Mouse (Mus musculus) liver, embryonic 16.5 days (tissue): ENCODE data around the gene Ccdc117. TPM values are rescaled to one million over a fixed set of nuclear protein-coding genes. Genes with fewer than 3 reads are reported as not detected.
"Not testable (repeated sequence)": the region's sequence is repeated elsewhere in the genome, so short reads cannot be mapped to it uniquely, and the experiment has no call there.

Source experiments
- ATAC-seq: fragments of 200-750 bp; cut with Nextera tagmentation; 2 replicates; pipeline ENCODE4 v1.8.0; 2017; ENCODE audit warnings: low read depth, mild to moderate bottlenecking, moderate number of reproducible peaks, moderate library complexity
- H3K27ac ChIP-seq: fragments of 300-500 bp; sonication (generic); 2 replicates; pipeline ENCODE4 v1.5.1; 2014; ENCODE audit warnings: mild to moderate bottlenecking, low read length
- H3K27me3 ChIP-seq: fragments of 300-500 bp; sonication (generic); 2 replicates; pipeline ENCODE4 v1.6.1; 2014; ENCODE audit warnings: low read depth, low read length, mixed read lengths; ENCODE audit not compliant: control insufficient read depth, insufficient read depth
- H3K36me3 ChIP-seq: fragments of 300-500 bp; sonication (generic); 2 replicates; pipeline ENCODE4 v1.6.1; 2014; ENCODE audit warnings: mild to moderate bottlenecking; ENCODE audit not compliant: control insufficient read depth, insufficient read depth
- H3K4me1 ChIP-seq: fragments of 300-500 bp; sonication (generic); 2 replicates; pipeline ENCODE4 v1.6.1; 2014; ENCODE audit warnings: low read depth, low read length, mixed read lengths; ENCODE audit not compliant: control insufficient read depth
- H3K4me2 ChIP-seq: fragments of 300-500 bp; sonication (generic); 2 replicates; pipeline ENCODE4 v1.6.1; 2014; ENCODE audit warnings: low read depth, low read length, mixed read lengths
- H3K4me3 ChIP-seq: fragments of 300-500 bp; sonication (generic); 2 replicates; pipeline ENCODE4 v1.5.1; 2014; ENCODE audit warnings: low read depth, mild to moderate bottlenecking, low read length
- H3K9ac ChIP-seq: fragments of 300-500 bp; sonication (generic); 2 replicates; pipeline ENCODE4 v1.6.1; 2014; ENCODE audit warnings: low read depth, low read length
- H3K9me3 ChIP-seq: fragments of 300-500 bp; sonication (generic); replicated peaks from 2 replicates; pipeline ENCODE4 v1.6.1; 2016; ENCODE audit warnings: low read length; ENCODE audit not compliant: control insufficient read depth
- WGBS: fragments of 180-500 bp; shearing (Covaris S2); extraction: QIAGEN DNeasy Blood & Tissue Kit; methylation state at CpG from one replicate; pipeline ENCODE4 v1.1.7; 2014; ENCODE audit not compliant: insufficient replicate concordance; 5-methylcytosine and 5-hydroxymethylcytosine counted together
- polyA plus RNA-seq: library from polyadenylated mRNA; unstranded; fragments of >200 nt; fragmentation: Nextera tagmentation; extraction: Ambion mirVana; gene quantifications from 2 replicates; pipeline ENCODE4 v1.2.1, GENCODE M21; 2015

Gene Ccdc117
- polyA plus RNA-seq, 1 experiment from 2014 or later: 6.8 TPM

DNA sequence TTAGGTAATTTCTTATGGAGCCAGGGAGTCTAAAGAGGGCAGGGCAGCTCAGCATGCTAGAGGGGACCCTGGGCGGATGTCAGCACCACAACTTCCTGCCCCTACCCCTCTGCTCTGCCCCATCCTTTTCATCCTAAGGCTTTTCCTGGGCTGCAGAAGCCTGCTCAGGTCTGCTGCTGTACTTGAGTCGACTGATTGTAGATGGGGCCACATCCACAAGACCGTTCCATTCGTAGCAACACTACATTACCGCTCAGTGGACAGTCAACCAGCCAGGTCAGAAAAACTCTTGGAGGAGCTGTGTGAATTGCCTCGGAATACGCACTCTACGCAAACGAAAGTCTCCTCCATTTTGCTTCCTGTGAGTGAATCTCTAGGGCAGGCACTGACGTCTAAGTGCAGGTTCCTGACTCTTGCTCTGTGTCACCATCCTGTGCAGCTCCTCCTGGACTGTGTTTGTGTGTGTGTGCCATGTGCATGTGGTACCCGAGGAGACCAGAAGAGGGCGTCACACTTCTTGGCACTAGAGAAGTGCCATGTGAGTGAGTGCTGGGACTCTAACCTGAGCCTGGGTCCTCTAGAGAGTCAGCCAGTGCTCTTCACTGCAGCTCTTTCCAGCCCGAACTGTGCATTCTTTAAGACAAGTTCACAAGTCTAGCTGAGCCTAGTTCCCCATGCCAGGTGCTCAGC lies 45.3 kb downstream of the Ccdc117 start:
- no peak for ATAC-seq
- 80% methylated on average over 13 of the region's 13 CpGs for WGBS
- Histone ChIP-seq H3K27me3 (no peaks in the 10 kb centered on the region), H3K4me2 (no peak overlapping the region), H3K4me1 (peaks cover 9% of the 10 kb centered on the region), H3K9me3 (no peaks in the 10 kb centered on the region), H3K27ac (no peak overlapping the region), H3K36me3 (no peaks in the 10 kb centered on the region), H3K4me3 (no peak overlapping the region), H3K9ac (no peak overlapping the region)

DNA sequence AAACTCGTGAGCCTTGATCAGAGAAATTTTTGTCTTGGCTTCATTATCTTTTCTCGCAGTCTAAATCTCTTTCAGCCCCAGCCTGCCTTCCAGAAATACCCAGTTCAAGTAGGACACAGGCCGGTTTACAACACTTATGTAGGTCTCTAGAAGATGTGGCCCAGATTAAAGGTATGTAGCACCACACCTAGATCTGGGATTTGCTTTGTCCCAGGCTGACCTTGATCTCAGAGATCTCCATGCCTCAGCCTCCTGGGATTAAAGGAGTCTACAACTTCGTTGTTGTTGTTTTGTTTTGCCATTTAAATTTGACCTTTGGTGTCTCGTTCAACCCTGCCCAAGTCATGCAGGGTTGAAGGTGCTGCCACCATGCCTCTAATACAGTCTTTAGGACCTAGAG lies 46.1 kb downstream of the Ccdc117 start:
- Histone ChIP-seq H3K9me3 (no peaks in the 10 kb centered on the region), H3K4me3 (no peak overlapping the region), H3K36me3 (no peaks in the 10 kb centered on the region), H3K27ac (no peak overlapping the region), H3K4me1 (peaks cover 5% of the 10 kb centered on the region), H3K27me3 (no peaks in the 10 kb centered on the region), H3K9ac (no peak overlapping the region), H3K4me2 (no peak overlapping the region)
- ATAC-seq: no peak
- 61% methylated on average over 5 of the region's 5 CpGs for WGBS

DNA sequence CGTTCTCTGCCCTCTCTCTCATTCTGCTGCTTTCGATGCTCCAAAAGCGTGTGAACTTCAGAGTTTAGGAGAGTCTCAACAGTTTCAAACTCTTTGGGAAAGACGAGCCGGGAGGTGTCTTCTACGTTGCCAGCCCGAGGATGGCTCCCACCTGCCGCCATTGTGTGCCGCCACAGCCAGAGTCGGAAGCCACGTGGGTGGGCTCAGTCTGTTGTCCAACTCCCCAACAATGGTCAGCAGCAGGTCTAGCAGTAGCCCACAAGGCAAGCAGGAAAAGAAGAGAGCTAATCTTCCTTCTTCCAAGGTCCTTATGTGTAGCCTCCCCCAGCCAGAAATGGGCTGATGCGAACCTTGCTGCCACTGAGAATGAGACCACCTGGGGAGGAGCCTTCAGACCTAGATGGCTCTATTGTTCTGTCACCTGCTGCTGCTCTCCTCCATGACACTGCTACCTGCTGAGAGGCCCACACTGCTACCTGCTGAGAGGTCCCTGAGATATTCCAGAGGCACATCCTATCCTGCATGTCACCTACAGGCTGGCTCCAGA lies 46.6 kb downstream of the Ccdc117 start:
- Histone ChIP-seq H3K9me3 (no peaks in the 10 kb centered on the region), H3K9ac (no peak overlapping the region), H3K27ac (no peak overlapping the region), H3K4me3 (no peak overlapping the region), H3K4me1 (peaks cover 3% of the 10 kb centered on the region), H3K4me2 (no peak overlapping the region), H3K36me3 (no peaks in the 10 kb centered on the region), H3K27me3 (no peaks in the 10 kb centered on the region)
- WGBS: 77% methylated on average over 12 of the region's 12 CpGs
- no peak for ATAC-seq

DNA sequence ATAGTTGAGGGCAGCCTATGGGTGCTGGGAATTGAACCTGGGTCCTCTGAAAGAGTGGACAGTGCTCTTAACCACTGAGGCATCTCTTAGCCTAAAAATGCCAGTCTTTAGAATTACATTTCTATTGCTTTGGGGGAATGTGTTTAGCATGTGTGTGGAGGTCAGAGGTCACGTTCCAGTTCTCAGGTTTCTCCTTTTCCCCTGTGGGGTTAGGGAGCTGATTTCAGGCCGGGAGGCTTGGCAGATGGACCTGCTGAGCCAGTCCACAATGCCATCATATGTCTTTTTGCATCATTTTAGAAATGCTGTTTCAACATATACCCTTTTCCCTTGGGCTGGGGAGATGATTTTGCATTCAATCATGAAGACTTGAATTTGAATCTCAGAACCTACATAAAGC lies 48.1 kb downstream of the Ccdc117 start:
- Histone ChIP-seq H3K27ac (no peak overlapping the region), H3K9ac (no peak overlapping the region), H3K36me3 (no peaks in the 10 kb centered on the region), H3K27me3 (no peaks in the 10 kb centered on the region), H3K4me3 (no peak overlapping the region), H3K4me2 (no peak overlapping the region), H3K4me1 (peaks cover 2% of the 10 kb centered on the region; the same call in 1 of the 2 replicates), H3K9me3 (no peaks in the 10 kb centered on the region)
- no peak for ATAC-seq
- WGBS: 33% methylated on average over 2 of the region's 2 CpGs

DNA sequence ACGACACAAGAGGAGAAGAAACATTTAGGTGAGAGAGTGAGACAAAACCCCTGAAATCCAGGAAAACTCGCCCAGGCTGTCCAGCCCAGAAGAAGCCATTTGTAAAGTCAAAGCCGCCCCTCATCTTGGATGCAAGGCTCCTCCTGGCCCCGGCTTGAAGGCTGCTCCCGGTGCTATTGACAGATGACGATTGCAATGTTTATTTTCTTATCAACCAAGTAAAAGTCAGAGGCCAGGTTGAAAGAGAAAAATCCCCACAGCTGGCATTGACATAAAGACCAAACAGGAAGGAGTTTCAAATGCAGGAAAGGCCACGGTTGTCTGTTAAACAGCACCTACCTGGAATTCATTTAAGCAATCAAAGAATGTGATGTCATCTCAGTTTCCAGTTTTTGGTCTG lies 50.1 kb downstream of the Ccdc117 start:
- H3K27ac ChIP-seq: no peak overlapping the region; the same call in 1 of the 2 replicates
- H3K36me3 ChIP-seq: no peaks in the 10 kb centered on the region
- no peak overlapping the region for H3K9ac ChIP-seq
- 48% methylated on average over 7 of the region's 7 CpGs for WGBS
- no peaks in the 10 kb centered on the region for H3K4me1 ChIP-seq
- H3K4me3 ChIP-seq: no peak overlapping the region
- no peak overlapping the region for H3K4me2 ChIP-seq
- H3K27me3 ChIP-seq: no peaks in the 10 kb centered on the region
- no peak for ATAC-seq
- no peaks in the 10 kb centered on the region for H3K9me3 ChIP-seq

DNA sequence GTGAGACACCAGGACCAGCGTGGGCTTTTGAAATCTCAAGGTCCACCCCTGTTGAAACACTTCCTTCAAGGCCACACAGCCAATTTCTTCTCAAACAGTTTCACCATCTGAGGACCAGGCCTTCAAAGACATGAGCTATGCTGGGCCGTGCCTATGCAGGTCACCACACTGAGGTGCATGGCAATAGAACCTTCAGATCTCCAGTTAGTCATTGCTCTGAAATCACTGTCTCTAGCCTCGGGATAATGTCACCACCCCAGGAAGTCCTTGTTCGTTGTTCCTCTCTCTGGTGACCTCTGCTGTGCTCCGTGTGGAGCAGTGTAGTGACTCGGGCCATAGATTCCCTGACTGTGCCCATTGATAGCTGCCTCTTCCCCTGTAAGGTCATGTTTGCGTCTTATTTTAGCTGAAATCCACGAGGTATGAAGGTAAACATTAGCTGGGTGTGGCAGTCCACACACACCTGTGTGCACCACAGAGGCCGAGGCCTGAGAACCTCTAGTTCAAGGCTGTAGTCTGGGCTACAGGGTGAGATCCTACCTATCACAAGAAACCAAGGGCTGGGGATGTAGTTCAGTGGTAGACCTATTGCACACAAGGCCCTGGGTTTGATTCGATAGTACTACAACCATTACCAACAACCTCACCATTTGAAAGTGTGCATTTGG lies 50.9 kb downstream of the Ccdc117 start:
- Histone ChIP-seq H3K4me2 (no peak overlapping the region), H3K27ac (no peak overlapping the region), H3K9me3 (no peaks in the 10 kb centered on the region), H3K9ac (no peak overlapping the region), H3K4me3 (no peak overlapping the region), H3K36me3 (no peaks in the 10 kb centered on the region), H3K4me1 (peaks cover 3% of the 10 kb centered on the region; the same call in 1 of the 2 replicates), H3K27me3 (no peaks in the 10 kb centered on the region)
- WGBS: 57% methylated on average over 10 of the region's 10 CpGs
- no peak for ATAC-seq

DNA sequence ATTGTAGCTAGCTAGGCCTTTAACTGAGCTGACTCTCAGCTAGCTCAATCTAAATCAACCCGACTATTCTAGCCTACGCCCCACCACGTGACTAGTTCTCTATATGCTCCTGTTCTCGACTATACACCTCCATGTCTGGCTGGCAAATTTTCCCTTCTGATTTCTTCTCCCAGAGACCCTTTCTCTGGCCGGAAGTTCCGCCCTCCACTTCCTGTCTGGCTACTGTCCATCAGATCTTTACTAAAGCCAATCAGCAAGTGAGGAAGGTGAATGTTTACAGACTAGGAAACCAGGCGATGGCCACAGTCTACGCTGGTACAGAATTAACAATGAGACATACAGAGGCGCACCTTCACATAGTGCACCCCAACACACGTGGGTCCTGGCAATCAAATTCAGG lies 52.6 kb downstream of the Ccdc117 start:
- ATAC-seq, H3K27me3 ChIP-seq, H3K4me3 ChIP-seq, H3K9ac ChIP-seq, H3K36me3 ChIP-seq, H3K4me2 ChIP-seq, H3K4me1 ChIP-seq, H3K9me3 ChIP-seq, H3K27ac ChIP-seq: not testable (repeated sequence)
- WGBS: 77% methylated on average over 10 of the region's 10 CpGs

DNA sequence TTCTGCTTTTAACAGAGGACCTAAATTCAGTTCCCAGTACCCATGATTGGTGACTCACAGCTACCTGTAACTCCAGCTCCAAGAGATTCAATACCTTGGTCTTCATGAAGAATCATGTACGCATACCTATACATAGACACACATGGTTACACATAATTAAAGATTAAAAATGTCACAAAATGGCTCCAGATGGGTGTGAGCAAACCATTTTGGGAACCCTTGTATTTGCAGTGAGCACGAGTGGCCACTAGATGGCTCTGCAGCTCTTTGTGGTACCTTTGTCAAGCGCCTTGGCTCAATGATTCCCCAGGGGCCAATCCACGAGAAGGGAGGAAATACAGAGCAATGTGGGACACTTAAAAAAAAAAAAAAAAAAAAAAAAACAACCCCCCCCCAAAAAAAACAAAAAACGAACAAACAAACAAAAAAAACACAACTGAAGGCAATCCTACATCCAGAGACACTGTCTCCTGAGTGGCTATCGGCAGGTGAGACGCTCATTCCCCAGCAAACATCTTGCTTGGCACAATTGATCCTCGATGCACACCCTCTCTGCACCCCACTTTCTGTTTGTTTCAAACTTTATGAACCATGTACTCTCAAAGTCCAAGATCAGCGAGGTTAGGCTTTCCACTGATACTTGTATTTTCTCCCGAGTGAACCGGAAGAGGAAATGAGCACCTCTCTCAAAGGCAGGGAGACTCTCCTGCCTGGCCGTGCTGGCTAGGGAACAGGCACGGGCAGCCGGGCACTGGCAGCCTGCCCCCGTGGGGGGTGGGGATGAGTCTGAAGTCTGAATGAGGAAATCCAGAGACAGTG lies 56.6 kb downstream of the Ccdc117 start:
- H3K9me3 ChIP-seq: no peaks in the 10 kb centered on the region
- H3K27ac ChIP-seq: peak overlapping the region; percentile 58
- peak overlapping the region; percentile 66 for H3K4me3 ChIP-seq
- H3K27me3 ChIP-seq: no peaks in the 10 kb centered on the region
- peak; percentile 80 for ATAC-seq
- H3K4me2 ChIP-seq: peak overlapping the region; percentile 85
- H3K36me3 ChIP-seq: no peaks in the 10 kb centered on the region
- WGBS: 10% methylated on average over 15 of the region's 15 CpGs
- peaks cover 10% of the 10 kb centered on the region for H3K4me1 ChIP-seq
- peak overlapping the region; percentile 71 for H3K9ac ChIP-seq
